Mouse (Mus musculus): ENCODE measurements around the gene Uhmk1. TPM values are rescaled to one million over a fixed set of nuclear protein-coding genes. Genes with fewer than 3 reads are reported as not detected.

Uhmk1 gene
- total and polyA plus RNA-seq, 2 experiments from 2014 or later = 2.6 to 10.4 TPM

GRCm38 (mm10) chr1:170163398-170163943 is 51.7 kb downstream of the Uhmk1 start:
- ATAC-seq (ENCODE audit: insufficient read depth, low read depth) (no peak), DNase-seq (ENCODE audit: low spot score) (no peak)
- 68% methylated on average over 3 of the region's 3 CpGs for WGBS
- TF ChIP-seq EP300 (IDR thresholded peaks at IDR 0.05; ENCODE audit: low read depth) (no peak), CTCF (IDR thresholded peaks at IDR 0.05; ENCODE audit: low read depth) (no peak)
- no peak overlapping the region for H3K9ac ChIP-seq (replicated peaks; ENCODE audit: low read depth, low read length)
- no peak overlapping the region for H3K27ac ChIP-seq (ENCODE audit: low read depth)
- no peak overlapping the region for H3K4me3 ChIP-seq (ENCODE audit: low read depth, low read length)
- no peaks in the 10 kb centered on the region for H3K27me3 ChIP-seq (ENCODE audit: control insufficient read depth, insufficient read depth, low read length)
- peaks cover 48% of the 10 kb centered on the region for H3K36me3 ChIP-seq (replicated peaks; ENCODE audit: control insufficient read depth, insufficient read depth, low read length)
- peaks cover 13% of the 10 kb centered on the region for H3K4me1 ChIP-seq (ENCODE audit: control insufficient read depth, insufficient read depth)
- no peak overlapping the region for H3K4me2 ChIP-seq (ENCODE audit: low read depth, low read length)
- no peaks in the 10 kb centered on the region for H3K9me3 ChIP-seq (replicated peaks; ENCODE audit: control insufficient read depth, low read length)

GRCm38 (mm10) chr1:170161852-170162251 is 53.3 kb downstream of the Uhmk1 start:
- H3K27ac ChIP-seq (ENCODE audit: low read depth) = peak overlapping the region; percentile 71
- H3K4me2 ChIP-seq (ENCODE audit: low read depth, low read length) = no peak overlapping the region
- 30% methylated on average over 6 of the region's 6 CpGs for WGBS
- H3K9ac ChIP-seq (replicated peaks; ENCODE audit: low read depth, low read length) = no peak overlapping the region
- TF ChIP-seq EP300 (IDR thresholded peaks at IDR 0.05; ENCODE audit: low read depth) (no peak), CTCF (IDR thresholded peaks at IDR 0.05; ENCODE audit: low read depth) (no peak)
- no peaks in the 10 kb centered on the region for H3K27me3 ChIP-seq (ENCODE audit: control insufficient read depth, insufficient read depth, low read length)
- DNase-seq (ENCODE audit: low spot score) (peak; percentile 51), ATAC-seq (ENCODE audit: insufficient read depth, low read depth) (peak; percentile 60)
- no peaks in the 10 kb centered on the region for H3K9me3 ChIP-seq (replicated peaks; ENCODE audit: control insufficient read depth, low read length)
- no peak overlapping the region for H3K4me3 ChIP-seq (ENCODE audit: low read depth, low read length)
- peaks cover 60% of the 10 kb centered on the region for H3K36me3 ChIP-seq (replicated peaks; ENCODE audit: control insufficient read depth, insufficient read depth, low read length)
- H3K4me1 ChIP-seq (ENCODE audit: control insufficient read depth, insufficient read depth) = peaks cover 10% of the 10 kb centered on the region

GRCm38 (mm10) chr1:170160397-170160938 is 54.7 kb downstream of the Uhmk1 start:
- no peak for DNase-seq (ENCODE audit: low spot score)

GRCm38 (mm10) chr1:170159707-170160106 is 55.5 kb downstream of the Uhmk1 start:
- peaks cover 58% of the 10 kb centered on the region for H3K36me3 ChIP-seq (replicated peaks; ENCODE audit: control insufficient read depth, insufficient read depth, low read length)
- H3K4me1 ChIP-seq (ENCODE audit: control insufficient read depth, insufficient read depth) = peaks cover 10% of the 10 kb centered on the region
- H3K9ac ChIP-seq (replicated peaks; ENCODE audit: low read depth, low read length) = no peak overlapping the region
- DNase-seq (ENCODE audit: low spot score) (no peak), ATAC-seq (ENCODE audit: insufficient read depth, low read depth) (no peak)
- H3K9me3 ChIP-seq (replicated peaks; ENCODE audit: control insufficient read depth, low read length) = no peaks in the 10 kb centered on the region
- 89% methylated on average over 2 of the region's 2 CpGs for WGBS
- H3K27me3 ChIP-seq (ENCODE audit: control insufficient read depth, insufficient read depth, low read length) = no peaks in the 10 kb centered on the region
- H3K4me2 ChIP-seq (ENCODE audit: low read depth, low read length) = no peak overlapping the region
- H3K27ac ChIP-seq (ENCODE audit: low read depth) = no peak overlapping the region
- no peak overlapping the region for H3K4me3 ChIP-seq (ENCODE audit: low read depth, low read length)
- TF ChIP-seq EP300 (IDR thresholded peaks at IDR 0.05; ENCODE audit: low read depth) = no peak
- no peak for TF ChIP-seq CTCF (IDR thresholded peaks at IDR 0.05; ENCODE audit: low read depth)

More at GRCm38 (mm10) chr1:170160397-170160938, 54.7 kb downstream of the Uhmk1 start:
- Histone ChIP-seq H3K4me2 (ENCODE audit: low read depth, low read length) (no peak overlapping the region), H3K9ac (replicated peaks; ENCODE audit: low read depth, low read length) (no peak overlapping the region), H3K4me3 (ENCODE audit: low read depth, low read length) (no peak overlapping the region), H3K27me3 (ENCODE audit: control insufficient read depth, insufficient read depth, low read length) (no peaks in the 10 kb centered on the region), H3K36me3 (replicated peaks; ENCODE audit: control insufficient read depth, insufficient read depth, low read length) (peaks cover 61% of the 10 kb centered on the region), H3K9me3 (replicated peaks; ENCODE audit: control insufficient read depth, low read length) (no peaks in the 10 kb centered on the region), H3K27ac (ENCODE audit: low read depth) (no peak overlapping the region; the same call in 1 of the 2 replicates), H3K4me1 (ENCODE audit: control insufficient read depth, insufficient read depth) (peaks cover 10% of the 10 kb centered on the region)
- TF ChIP-seq EP300 (IDR thresholded peaks at IDR 0.05; ENCODE audit: low read depth) (no peak), CTCF (IDR thresholded peaks at IDR 0.05; ENCODE audit: low read depth) (no peak)
- no peak for ATAC-seq (ENCODE audit: insufficient read depth, low read depth)
- 67% methylated on average over 3 of the region's 3 CpGs for WGBS

- no peak overlapping the region for H3K9ac ChIP-seq (replicated peaks; ENCODE audit: low read depth, low read length)
- H3K27ac ChIP-seq (ENCODE audit: low read depth) = no peak overlapping the region
- ATAC-seq (ENCODE audit: insufficient read depth, low read depth) (no peak), DNase-seq (ENCODE audit: low spot score) (no peak)
- H3K4me3 ChIP-seq (ENCODE audit: low read depth, low read length) = no peak overlapping the region
- no peaks in the 10 kb centered on the region for H3K4me1 ChIP-seq (ENCODE audit: control insufficient read depth, insufficient read depth)
- TF ChIP-seq CTCF (IDR thresholded peaks at IDR 0.05; ENCODE audit: low read depth) (no peak), EP300 (IDR thresholded peaks at IDR 0.05; ENCODE audit: low read depth) (no peak)
- H3K36me3 ChIP-seq (replicated peaks; ENCODE audit: control insufficient read depth, insufficient read depth, low read length) = peaks cover 46% of the 10 kb centered on the region
- H3K9me3 ChIP-seq (replicated peaks; ENCODE audit: control insufficient read depth, low read length) = no peaks in the 10 kb centered on the region
- no peak overlapping the region for H3K4me2 ChIP-seq (ENCODE audit: low read depth, low read length)
- 87% methylated on average over 5 of the region's 5 CpGs for WGBS
- no peaks in the 10 kb centered on the region for H3K27me3 ChIP-seq (ENCODE audit: control insufficient read depth, insufficient read depth, low read length)
Measured at GRCm38 (mm10) chr1:170155761-170156160, 59.4 kb downstream of the Uhmk1 start.

- TF ChIP-seq EP300 (IDR thresholded peaks at IDR 0.05; ENCODE audit: low read depth) = no peak
- TF ChIP-seq CTCF (IDR thresholded peaks at IDR 0.05; ENCODE audit: low read depth) = peak; percentile 14; the same call in 1 of the 2 replicates
- no peak overlapping the region for H3K4me2 ChIP-seq (ENCODE audit: low read depth, low read length)
- H3K27ac ChIP-seq (ENCODE audit: low read depth) = no peak overlapping the region
- DNase-seq (ENCODE audit: low spot score) = no peak
- WGBS = 64% methylated on average over 2 of the region's 2 CpGs
- H3K9me3 ChIP-seq (replicated peaks; ENCODE audit: control insufficient read depth, low read length) = no peaks in the 10 kb centered on the region
- no peaks in the 10 kb centered on the region for H3K4me1 ChIP-seq (ENCODE audit: control insufficient read depth, insufficient read depth)
- H3K4me3 ChIP-seq (ENCODE audit: low read depth, low read length) = no peak overlapping the region
- H3K9ac ChIP-seq (replicated peaks; ENCODE audit: low read depth, low read length) = no peak overlapping the region
- no peak for ATAC-seq (ENCODE audit: insufficient read depth, low read depth)
- peaks cover 46% of the 10 kb centered on the region for H3K36me3 ChIP-seq (replicated peaks; ENCODE audit: control insufficient read depth, insufficient read depth, low read length)
- H3K27me3 ChIP-seq (ENCODE audit: control insufficient read depth, insufficient read depth, low read length) = no peaks in the 10 kb centered on the region
Measured at GRCm38 (mm10) chr1:170155298-170155697, 59.9 kb downstream of the Uhmk1 start.
